Mouse (Mus musculus): ENCODE data around the gene Ercc4. TPM values are rescaled to one million over a fixed set of nuclear protein-coding genes. Genes with fewer than 3 reads are reported as not detected.
"Not testable (repeated sequence)": the region's sequence is repeated elsewhere in the genome, so short reads cannot be mapped to it uniquely, and the experiment has no call there.

Gene Ercc4
- polyA plus RNA-seq, 2 experiments: 3.1 TPM

GRCm38 (mm10) chr16:13108356-13108755, 1.1 kb upstream of the Ercc4 start:
- H3K9me3 ChIP-seq (ENCODE audit: control insufficient read depth, low read length): no peaks in the 10 kb centered on the region
- WGBS (ENCODE audit: insufficient replicate concordance): 71% methylated on average over 12 of the region's 12 CpGs
- DNase-seq (ENCODE audit: low read depth in 3 of 3, low spot score in 3 of 3) (no peak), ATAC-seq (ENCODE audit: insufficient read depth) (no peak)
- no peak overlapping the region for H3K4me3 ChIP-seq (ENCODE audit: insufficient read depth in 1 of 2, low read depth in 2 of 2, low read length in 2 of 2)
- H3K4me1 ChIP-seq (replicated peaks; ENCODE audit: control insufficient read depth in 2 of 2, insufficient read depth in 2 of 2, low read length in 1 of 2): peaks cover 0 to 3% of the 10 kb centered on the region in 2 experiments; a peak in 1 of 4 replicates
- peaks cover 6% of the 10 kb centered on the region for H3K36me3 ChIP-seq (replicated peaks; ENCODE audit: control insufficient read depth, insufficient read depth, low read depth)
- no peaks in the 10 kb centered on the region for H3K27me3 ChIP-seq (ENCODE audit: control insufficient read depth, insufficient read depth, low read length)
- H3K9ac ChIP-seq (replicated peaks): no peak overlapping the region
- H3K4me2 ChIP-seq (ENCODE audit: low read depth): no peak overlapping the region
- TF ChIP-seq EP300 (IDR thresholded peaks at IDR 0.05; ENCODE audit: low read depth): no peak
- H3K27ac ChIP-seq: no peak overlapping the region

- TF ChIP-seq EP300 (IDR thresholded peaks at IDR 0.05; ENCODE audit: low read depth) (no peak), CTCF (IDR thresholded peaks at IDR 0.05; ENCODE audit: low read depth) (no peak)
- DNase-seq (ENCODE audit: low read depth in 3 of 3, low spot score in 3 of 3) (no peak), ATAC-seq (ENCODE audit: insufficient read depth) (peak; percentile 72)
- peak overlapping the region; percentile 69 for H3K4me2 ChIP-seq (ENCODE audit: low read depth)
- peak overlapping the region; percentile 65 to 78 for H3K4me3 ChIP-seq (ENCODE audit: insufficient read depth in 1 of 2, low read depth in 2 of 2, low read length in 2 of 2)
- WGBS (ENCODE audit: insufficient replicate concordance): 1% methylated on average over 32 of the region's 32 CpGs
- H3K36me3 ChIP-seq (replicated peaks; ENCODE audit: control insufficient read depth, insufficient read depth, low read depth): peaks cover 11% of the 10 kb centered on the region
- H3K9me3 ChIP-seq (ENCODE audit: control insufficient read depth, low read length): no peaks in the 10 kb centered on the region
- no peaks in the 10 kb centered on the region for H3K27me3 ChIP-seq (ENCODE audit: control insufficient read depth, insufficient read depth, low read length)
- H3K27ac ChIP-seq: peak overlapping the region; percentile 1
- H3K4me1 ChIP-seq (replicated peaks; ENCODE audit: control insufficient read depth in 2 of 2, insufficient read depth in 2 of 2, low read length in 1 of 2): peaks cover 0 to 3% of the 10 kb centered on the region in 2 experiments; a peak in 1 of 4 replicates
- H3K9ac ChIP-seq (replicated peaks): peak overlapping the region; percentile 92
These were observed 609 bp downstream of the Ercc4 start for GRCm38 (mm10) chr16:13109990-13110595.

- H3K36me3 ChIP-seq (replicated peaks; ENCODE audit: control insufficient read depth, insufficient read depth, low read depth): peaks cover 11% of the 10 kb centered on the region
- no peak overlapping the region for H3K9ac ChIP-seq (replicated peaks)
- no peak for ATAC-seq (ENCODE audit: insufficient read depth)
- no peak for DNase-seq (ENCODE audit: low read depth in 3 of 3, low spot score in 3 of 3)
- TF ChIP-seq EP300 (IDR thresholded peaks at IDR 0.05; ENCODE audit: low read depth): no peak
- TF ChIP-seq CTCF (IDR thresholded peaks at IDR 0.05; ENCODE audit: low read depth): no peak
- no peaks in the 10 kb centered on the region for H3K9me3 ChIP-seq (ENCODE audit: control insufficient read depth, low read length)
- WGBS (ENCODE audit: insufficient replicate concordance): 73% methylated on average over 2 of the region's 2 CpGs
- H3K4me3 ChIP-seq (ENCODE audit: insufficient read depth in 1 of 2, low read depth in 2 of 2, low read length in 2 of 2): no peak overlapping the region
- H3K27ac ChIP-seq: no peak overlapping the region
- H3K27me3 ChIP-seq (ENCODE audit: control insufficient read depth, insufficient read depth, low read length): no peaks in the 10 kb centered on the region
- peaks cover 0 to 3% of the 10 kb centered on the region in 2 experiments; a peak in 1 of 4 replicates for H3K4me1 ChIP-seq (replicated peaks; ENCODE audit: control insufficient read depth in 2 of 2, insufficient read depth in 2 of 2, low read length in 1 of 2)
- no peak overlapping the region for H3K4me2 ChIP-seq (ENCODE audit: low read depth)
These were observed 5.3 kb downstream of the Ercc4 start for GRCm38 (mm10) chr16:13114821-13115220.

GRCm38 (mm10) chr16:13115466-13115865, 6.0 kb downstream of the Ercc4 start:
- DNase-seq (ENCODE audit: low read depth in 3 of 3, low spot score in 3 of 3); H3K27ac ChIP-seq; H3K4me3 ChIP-seq (ENCODE audit: insufficient read depth in 1 of 2, low read depth in 2 of 2, low read length in 2 of 2); H3K9me3 ChIP-seq (ENCODE audit: control insufficient read depth, low read length); H3K4me1 ChIP-seq (replicated peaks; ENCODE audit: control insufficient read depth in 2 of 2, insufficient read depth in 2 of 2, low read length in 1 of 2); ATAC-seq (ENCODE audit: insufficient read depth); H3K27me3 ChIP-seq (ENCODE audit: control insufficient read depth, insufficient read depth, low read length); H3K4me2 ChIP-seq (ENCODE audit: low read depth); H3K9ac ChIP-seq (replicated peaks): not testable (repeated sequence)
- H3K36me3 ChIP-seq (replicated peaks; ENCODE audit: control insufficient read depth, insufficient read depth, low read depth): peaks cover 11% of the 10 kb centered on the region
- 71% methylated on average over 2 of the region's 3 CpGs for whole genome bisulfite sequencing (ENCODE audit: insufficient replicate concordance)

GRCm38 (mm10) chr16:13117299-13117966, 7.9 kb downstream of the Ercc4 start:
- peak; percentile 60 for ATAC-seq (ENCODE audit: insufficient read depth)
- WGBS (ENCODE audit: insufficient replicate concordance): 60% methylated on average over 9 of the region's 9 CpGs

More at GRCm38 (mm10) chr16:13117299-13117966, 7.9 kb downstream of the Ercc4 start:
- no peaks in the 10 kb centered on the region for H3K9me3 ChIP-seq (ENCODE audit: control insufficient read depth, low read length)
- H3K4me1 ChIP-seq (replicated peaks; ENCODE audit: control insufficient read depth in 2 of 2, insufficient read depth in 2 of 2, low read length in 1 of 2): no peaks in the 10 kb centered on the region
- H3K4me3 ChIP-seq (ENCODE audit: insufficient read depth in 1 of 2, low read depth in 2 of 2, low read length in 2 of 2): no peak overlapping the region
- no peak overlapping the region for H3K9ac ChIP-seq (replicated peaks)
- no peak overlapping the region for H3K27ac ChIP-seq
- TF ChIP-seq CTCF (IDR thresholded peaks at IDR 0.05; ENCODE audit: low read depth): peak; percentile 68
- no peak for TF ChIP-seq EP300 (IDR thresholded peaks at IDR 0.05; ENCODE audit: low read depth)
- no peaks in the 10 kb centered on the region for H3K27me3 ChIP-seq (ENCODE audit: control insufficient read depth, insufficient read depth, low read length)
- peak in 2 of 3 experiments; percentile 40 to 45 for DNase-seq (ENCODE audit: low read depth in 3 of 3, low spot score in 3 of 3)
- H3K4me2 ChIP-seq (ENCODE audit: low read depth): no peak overlapping the region
- peaks cover 11% of the 10 kb centered on the region for H3K36me3 ChIP-seq (replicated peaks; ENCODE audit: control insufficient read depth, insufficient read depth, low read depth)

All from liver, embryonic 14.5 days (tissue).